Mouse (Mus musculus): Measurements from ENCODE around the gene Kdm5b.

Kdm5b gene

DNA sequence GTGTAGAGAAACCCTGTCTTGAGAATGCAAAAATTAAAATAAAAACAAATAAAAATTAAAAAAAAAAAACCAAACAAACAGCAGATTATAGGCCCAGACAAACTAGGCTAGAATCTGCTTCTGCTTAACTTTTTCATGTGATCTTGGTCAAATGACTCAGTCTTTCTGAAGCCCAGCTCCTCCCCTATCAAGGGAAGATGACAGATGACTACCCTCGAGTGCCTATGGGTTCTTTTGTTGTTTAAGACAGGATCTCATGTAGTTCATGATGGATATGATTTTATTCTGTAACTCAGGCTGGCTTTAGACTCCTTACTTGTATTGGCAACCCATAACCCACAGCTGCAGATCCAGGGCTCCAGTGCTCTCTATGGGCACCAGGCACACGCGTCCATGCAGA is 8.1 kb upstream of the Kdm5b start:
- no peak for DNase-seq

- no peak for DNase-seq
Observed at GRCm38 (mm10) chr1:134552396-134552795, 7.6 kb upstream of the Kdm5b start.

GRCm38 (mm10) chr1:134555240-134555870 is 4.6 kb upstream of the Kdm5b start:
- no peak for DNase-seq

- peak; percentile 29 to 44 for DNase-seq
Observed at GRCm38 (mm10) chr1:134555871-134556670, 3.9 kb upstream of the Kdm5b start.

DNA sequence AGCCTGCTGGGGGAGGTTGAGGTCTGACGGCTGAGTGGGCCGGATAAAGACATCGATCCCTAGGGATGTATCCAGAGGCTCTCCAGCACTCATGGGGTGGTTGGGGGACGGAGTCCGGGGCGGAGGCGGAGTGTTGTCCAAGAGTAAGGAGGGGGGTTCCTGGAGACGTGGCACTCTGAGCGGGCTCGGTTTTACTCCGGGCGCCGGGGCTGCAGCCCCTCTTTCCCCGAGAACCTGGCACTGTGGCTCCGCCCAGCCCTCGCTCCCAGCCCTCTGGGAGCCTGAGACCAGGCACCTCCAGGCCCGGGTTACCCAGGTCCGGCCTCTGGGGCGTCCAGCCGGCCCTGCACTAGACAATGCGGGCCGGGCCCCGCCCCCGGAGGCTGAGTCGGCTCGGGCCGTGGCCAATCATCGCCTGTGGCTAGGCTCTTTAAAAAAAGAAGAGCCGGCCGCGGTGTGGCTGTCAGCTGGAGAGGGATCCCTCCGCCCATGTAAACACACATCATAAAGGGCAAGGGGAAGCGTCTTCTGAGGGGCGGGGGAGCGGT is 3.2 kb upstream of the Kdm5b start:
- peak; percentile 86 to 90 for DNase-seq

- DNase-seq, result no peak
Observed at GRCm38 (mm10) chr1:134558511-134558910, 1.5 kb upstream of the Kdm5b start.

- DNase-seq, result no peak
Observed at GRCm38 (mm10) chr1:134559226-134559625, 745 bp upstream of the Kdm5b start.

DNA sequence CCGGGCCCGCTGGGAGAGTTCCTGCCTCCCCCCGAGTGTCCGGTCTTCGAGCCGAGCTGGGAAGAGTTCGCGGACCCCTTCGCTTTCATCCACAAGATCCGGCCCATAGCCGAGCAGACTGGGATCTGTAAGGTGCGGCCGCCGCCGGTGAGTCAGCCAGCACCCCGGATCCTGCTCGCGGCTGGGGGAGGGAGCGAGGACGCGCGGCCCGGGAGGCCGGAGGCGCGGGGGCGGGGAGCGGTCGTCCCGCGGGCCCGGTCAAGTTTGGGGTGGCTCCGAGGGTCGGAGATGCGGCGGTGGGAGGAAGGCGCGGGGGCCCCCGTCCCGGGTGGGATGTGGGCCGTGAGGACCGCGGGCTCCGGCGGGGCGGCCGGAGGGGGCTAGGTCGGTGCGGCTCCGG is 425 bp downstream of the Kdm5b start:
- peak in 1 of 2 experiments; percentile 39 for DNase-seq

DNA sequence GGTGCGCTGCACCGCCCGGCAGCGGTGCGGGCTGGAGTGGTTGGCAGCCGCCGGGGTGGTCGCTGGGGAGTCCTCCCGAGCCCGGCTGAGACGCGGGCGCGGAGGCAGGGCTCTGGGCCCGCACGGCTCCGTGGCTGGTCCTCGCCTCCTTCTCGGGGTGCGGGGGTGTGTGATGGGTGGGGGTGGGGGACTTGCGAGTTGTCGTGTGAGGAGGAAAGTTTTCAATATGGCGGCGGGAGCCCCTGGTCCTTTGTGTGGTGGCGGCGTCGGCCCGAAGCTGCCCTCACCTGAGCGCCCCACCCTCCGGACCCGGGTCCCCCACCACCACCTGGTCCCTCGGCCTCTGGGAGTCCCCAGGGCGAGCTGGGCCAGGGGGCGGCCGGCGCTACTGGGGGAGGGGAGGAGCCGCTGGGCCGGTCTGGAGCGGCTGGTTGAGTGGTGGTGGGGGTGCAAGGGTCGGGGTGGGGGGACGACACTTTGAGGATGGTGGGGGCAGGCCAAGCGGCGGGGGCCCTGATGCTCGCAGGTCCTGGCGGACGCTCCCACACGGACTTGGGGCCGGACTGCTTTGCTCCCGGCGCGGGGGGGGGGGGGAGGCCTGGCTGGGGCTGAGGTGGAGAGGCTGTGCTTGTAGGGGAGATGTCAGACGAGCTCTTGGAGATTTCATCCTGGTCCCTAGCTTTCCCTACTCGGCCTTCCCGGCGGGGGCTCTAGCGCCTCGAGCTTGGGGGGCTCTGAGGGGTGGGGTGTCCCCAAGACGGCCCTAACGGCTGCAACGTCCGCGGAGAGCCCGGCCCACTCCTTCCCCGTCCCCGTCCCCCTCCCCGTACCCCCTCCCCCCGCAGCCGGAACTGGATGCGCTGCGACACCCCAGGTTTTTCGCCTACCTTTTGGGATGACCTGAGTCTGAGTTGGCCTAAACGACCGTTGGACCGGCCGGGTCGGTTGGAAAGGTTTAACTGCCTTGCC is 1.1 kb downstream of the Kdm5b start:
- DNase-seq, result peak; percentile 10 to 17

DNA sequence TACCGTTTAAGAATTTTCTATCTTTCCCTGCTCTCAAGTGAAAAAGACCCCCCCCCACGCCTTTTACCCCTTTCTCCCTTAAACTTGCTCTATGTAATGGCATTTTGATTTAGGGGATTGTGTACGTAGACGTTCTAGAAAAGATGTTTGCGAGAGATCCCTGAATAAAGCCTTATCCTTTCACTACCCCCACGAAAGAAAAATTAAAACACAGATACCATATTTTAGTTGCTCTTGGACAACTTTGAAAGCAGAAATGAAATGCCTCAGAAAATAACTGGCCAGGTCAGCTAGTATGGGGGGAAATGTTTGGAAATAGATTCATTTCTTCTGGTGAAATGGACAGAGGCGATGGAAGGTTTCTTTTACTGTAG is 1.8 kb downstream of the Kdm5b start:
- DNase-seq, result no peak

DNA sequence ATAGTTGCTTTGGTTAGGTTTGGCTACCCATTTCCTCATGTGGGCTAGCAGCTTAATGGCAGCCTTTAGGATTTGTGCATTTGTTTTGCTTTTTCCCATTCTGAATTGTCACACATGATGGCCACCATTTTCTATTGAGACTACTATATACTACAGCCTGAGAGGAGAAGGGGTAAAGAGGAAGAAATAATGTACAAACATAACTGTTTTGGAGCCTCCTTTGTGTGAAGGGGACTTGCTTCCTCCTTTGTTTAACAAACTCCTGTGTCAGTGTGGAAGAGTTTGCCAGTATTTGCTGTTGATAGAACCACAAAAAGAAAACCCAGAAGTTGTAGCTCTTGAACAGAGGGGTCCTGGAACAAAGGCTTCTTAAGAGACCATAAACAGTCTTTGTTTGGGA is 2.5 kb downstream of the Kdm5b start:
- no peak for DNase-seq

GRCm38 (mm10) chr1:134563726-134564125 is 3.8 kb downstream of the Kdm5b start:
- DNase-seq, result no peak

GRCm38 (mm10) chr1:134567511-134567910 is 7.5 kb downstream of the Kdm5b start:
- no peak for DNase-seq

DNA sequence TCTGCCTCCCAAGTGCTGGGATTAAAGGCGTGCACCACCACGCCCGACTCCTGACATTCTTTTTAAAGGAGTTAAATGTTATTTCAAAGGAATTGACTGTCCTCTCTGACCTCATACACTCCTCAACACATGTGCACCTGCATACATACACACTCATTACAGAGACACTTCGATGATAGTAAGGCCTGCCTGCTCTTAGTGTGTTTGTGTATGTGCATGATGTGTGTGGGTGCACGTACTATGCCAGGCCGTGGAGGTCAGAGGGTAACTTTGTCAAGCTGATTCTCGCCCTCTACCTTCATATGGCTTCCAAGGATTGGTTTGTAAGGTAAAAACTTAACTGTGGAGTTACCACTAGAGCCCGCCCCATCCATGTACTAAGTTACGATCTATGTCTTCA is 10.2 kb downstream of the Kdm5b start:
- no peak for DNase-seq

DNA sequence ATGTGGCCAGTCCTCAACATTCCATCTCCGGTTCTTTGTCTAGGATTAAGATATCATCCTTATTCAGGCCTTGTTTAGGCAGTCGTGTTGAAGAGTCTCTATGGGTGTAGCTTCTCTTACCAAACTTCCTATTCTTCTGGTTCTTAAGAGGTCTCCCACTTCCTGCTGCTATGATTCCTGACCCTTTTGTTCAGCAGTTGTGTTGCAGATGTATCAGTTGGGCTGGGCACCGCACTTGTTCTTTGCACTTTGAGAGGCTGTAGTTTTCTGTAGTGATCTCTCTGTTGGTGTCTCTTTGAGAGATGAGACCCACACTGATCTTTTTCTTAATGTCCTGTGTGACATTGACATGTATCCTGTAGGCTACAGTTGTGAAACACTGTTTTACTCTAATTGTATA is 10.7 kb downstream of the Kdm5b start:
- DNase-seq, result no peak

DNA sequence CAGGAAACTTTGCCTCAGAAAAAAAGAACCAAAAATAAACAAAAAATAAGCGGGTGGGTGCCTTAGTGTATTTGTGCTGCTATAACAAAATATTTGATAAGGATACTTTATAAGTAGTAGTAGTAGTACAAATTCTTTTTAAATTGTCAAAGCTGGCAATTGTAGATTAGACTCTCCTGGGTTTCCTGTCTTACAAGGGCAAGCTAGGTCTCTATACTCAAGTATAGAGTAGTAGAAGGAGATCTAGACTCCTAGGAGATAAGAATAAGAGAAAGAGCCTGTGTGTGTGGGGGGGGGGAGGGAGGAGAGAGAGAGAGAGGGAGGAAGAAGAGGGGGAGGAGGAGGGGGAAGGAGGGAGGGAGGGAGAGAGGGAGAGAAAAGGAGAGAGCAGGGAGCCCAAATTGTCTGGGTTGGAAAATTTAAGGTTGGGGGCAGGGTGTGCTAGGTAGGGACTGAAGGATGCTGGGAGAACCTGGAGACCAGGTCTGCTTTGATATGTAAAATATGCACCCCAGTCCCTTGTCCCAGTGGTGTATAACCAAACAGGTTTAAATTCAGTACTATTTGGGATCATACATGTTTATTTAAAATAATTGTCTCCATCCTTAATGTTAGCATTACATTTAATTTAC is 13.4 kb downstream of the Kdm5b start:
- no peak for DNase-seq

DNA sequence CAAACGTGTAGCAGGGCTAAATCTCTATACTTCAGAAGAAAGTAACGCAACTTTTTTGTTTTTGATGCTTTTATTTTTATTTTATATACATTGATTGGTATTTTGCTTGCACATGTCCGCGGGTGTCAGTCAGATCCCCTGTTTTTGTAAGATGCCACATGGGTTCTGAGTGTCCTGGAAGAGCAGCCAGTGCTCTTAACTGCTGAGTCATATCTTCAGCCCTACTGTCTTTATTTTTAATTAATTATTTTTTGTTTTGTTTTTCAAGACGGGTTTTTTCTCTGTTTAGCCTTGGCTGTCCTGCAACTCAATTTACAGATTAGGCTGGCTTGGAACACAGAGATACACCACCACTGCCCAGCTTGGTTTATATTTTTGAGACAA is 14.0 kb downstream of the Kdm5b start:
- no peak for DNase-seq

GRCm38 (mm10) chr1:134577384-134578120 is 17.6 kb downstream of the Kdm5b start:
- no peak for DNase-seq

DNA sequence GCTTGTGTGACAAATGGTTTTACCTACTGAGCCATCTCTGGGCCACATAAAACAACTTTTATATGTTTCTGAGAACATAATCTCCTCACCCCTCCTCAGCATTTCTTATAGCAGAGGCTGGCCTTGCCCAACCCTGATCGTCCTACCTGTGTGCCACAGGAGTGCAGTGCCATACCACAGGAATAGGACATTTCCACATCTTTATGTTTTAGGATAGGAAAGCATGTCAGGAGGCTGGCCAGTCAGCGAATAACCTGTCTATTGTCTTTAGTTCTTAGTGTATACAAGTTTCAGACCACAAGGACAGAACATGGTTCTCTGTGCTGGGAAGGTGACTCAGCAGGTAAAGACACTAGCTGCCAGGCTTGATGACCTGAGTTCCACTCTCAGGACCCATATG is 20.8 kb downstream of the Kdm5b start:
- DNase-seq, result no peak

DNA sequence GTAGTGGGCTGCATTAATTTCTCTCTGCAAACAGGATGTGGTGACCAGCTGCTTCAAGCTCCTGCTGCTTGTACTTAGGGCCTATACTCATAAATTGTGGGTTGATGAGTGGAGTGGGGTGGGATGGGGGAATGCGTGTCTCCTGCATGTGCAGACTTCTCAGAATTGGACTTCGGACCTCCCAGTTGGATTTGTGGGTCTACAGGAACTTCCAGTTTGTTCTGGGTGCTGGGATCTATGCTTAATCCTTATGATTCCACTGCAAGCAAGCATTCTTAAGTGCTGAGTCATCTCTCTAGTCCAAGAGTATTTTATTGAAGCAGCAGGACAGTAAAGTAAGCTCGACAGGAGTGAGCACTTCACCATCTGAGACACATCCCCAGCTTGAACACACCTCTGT is 23.6 kb downstream of the Kdm5b start:
- no peak for DNase-seq

DNA sequence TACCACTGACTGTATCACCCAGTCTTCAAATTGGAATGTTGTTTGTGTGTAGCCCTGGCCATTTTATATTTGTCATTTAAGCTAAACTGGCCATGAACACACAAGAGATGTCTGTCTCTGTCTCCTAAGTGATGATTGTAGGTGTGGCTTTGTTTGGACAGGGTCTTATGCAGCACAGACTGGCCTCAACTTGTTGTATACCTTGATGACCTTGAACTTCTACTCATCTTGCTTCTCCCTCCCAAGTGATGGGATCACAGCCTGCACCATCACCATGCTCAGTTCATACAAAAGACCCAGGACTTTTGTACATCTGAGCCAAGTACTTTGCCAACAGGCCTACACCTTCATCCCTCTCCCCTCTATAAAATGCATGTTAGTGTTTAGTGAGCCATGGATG is 29.7 kb downstream of the Kdm5b start:
- DNase-seq, result no peak

DNA sequence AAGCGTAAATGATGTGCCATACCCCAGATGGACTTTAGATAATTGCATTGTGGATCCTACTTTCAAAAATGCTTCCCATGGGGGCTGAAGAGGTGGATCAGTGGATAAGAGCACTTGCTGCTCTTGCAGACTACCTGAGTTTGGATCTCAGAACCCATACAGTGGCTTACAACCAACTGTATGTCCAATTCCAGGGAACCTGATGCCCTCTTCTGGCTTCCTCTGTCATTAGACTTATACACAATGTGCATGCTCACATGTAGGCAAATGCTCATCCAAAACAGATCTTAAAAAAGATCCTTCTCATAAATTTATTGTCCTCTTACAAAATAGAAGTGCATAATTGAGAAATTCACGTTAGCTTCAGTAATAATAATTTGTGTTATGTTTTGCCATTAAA is 31.8 kb downstream of the Kdm5b start:
- DNase-seq, result no peak

Measured in spleen, adult 18-20 months (tissue).